Mouse (Mus musculus) midbrain, embryonic 13.5 days (tissue): ENCODE measurements around the gene Antxr2. TPM values are rescaled to one million over a fixed set of nuclear protein-coding genes. Genes with fewer than 3 reads are reported as not detected.

ENCODE experiments used
- ATAC-seq: fragments of 200-750 bp; cut with Nextera tagmentation; 2 replicates; pipeline ENCODE4 v1.8.0; 2017; ENCODE audit warnings: mild to moderate bottlenecking, moderate TSS enrichment, moderate library complexity
- H3K27ac ChIP-seq: fragments of 300-500 bp; sonication (generic); 2 replicates; pipeline ENCODE4 v1.5.1; 2015; ENCODE audit warnings: inconsistent platforms, mild to moderate bottlenecking, moderate library complexity
- H3K27me3 ChIP-seq: fragments of 300-500 bp; sonication (generic); 2 replicates; pipeline ENCODE4 v1.6.1; 2015; ENCODE audit warnings: mild to moderate bottlenecking, inconsistent platforms
- H3K36me3 ChIP-seq: fragments of 300-500 bp; sonication (generic); 2 replicates; pipeline ENCODE4 v1.6.1; 2015; ENCODE audit warnings: mild to moderate bottlenecking, inconsistent platforms
- H3K4me1 ChIP-seq: fragments of 300-500 bp; sonication (generic); replicated peaks from 2 replicates; pipeline ENCODE4 v1.6.1; 2015; ENCODE audit warnings: inconsistent platforms
- H3K4me2 ChIP-seq: fragments of 300-500 bp; sonication (generic); replicated peaks from 2 replicates; pipeline ENCODE4 v1.6.1; 2015; ENCODE audit warnings: moderate library complexity, mild to moderate bottlenecking, inconsistent platforms
- H3K4me3 ChIP-seq: fragments of 300-500 bp; sonication (generic); replicated peaks from 2 replicates; pipeline ENCODE4 v1.5.1; 2015; ENCODE audit warnings: mild to moderate bottlenecking, inconsistent platforms
- H3K9ac ChIP-seq: fragments of 300-500 bp; sonication (generic); replicated peaks from 2 replicates; pipeline ENCODE4 v1.6.1; 2015; ENCODE audit warnings: mild to moderate bottlenecking, inconsistent platforms
- H3K9me3 ChIP-seq: fragments of 300-500 bp; sonication (generic); 2 replicates; pipeline ENCODE4 v1.6.1; 2016; ENCODE audit warnings: mild to moderate bottlenecking, inconsistent platforms
- WGBS: fragments of 180-500 bp; shearing (Covaris S2); methylation state at CpG from one replicate; pipeline ENCODE4 v1.1.7; 2015; 5-methylcytosine and 5-hydroxymethylcytosine counted together
- polyA plus RNA-seq: library from polyadenylated mRNA; unstranded; fragments of >200 nt; fragmentation: Nextera tagmentation; extraction: Ambion mirVana; gene quantifications from 2 replicates; pipeline ENCODE4 v1.2.1, GENCODE M21; 2015

Antxr2 gene
- polyA plus RNA-seq, 1 experiment from 2014 or later, result 4.5 TPM

GRCm38 (mm10) chr5:97953241-97953920, 77.5 kb downstream of the Antxr2 start:
- no peak for ATAC-seq
- Histone ChIP-seq H3K27ac (no peak overlapping the region), H3K4me3 (no peak overlapping the region)

GRCm38 (mm10) chr5:97947261-97947660, 83.6 kb downstream of the Antxr2 start:
- Histone ChIP-seq H3K4me2 (no peak overlapping the region), H3K36me3 (peaks cover 3% of the 10 kb centered on the region; the same call in 1 of the 2 replicates), H3K4me3 (no peak overlapping the region), H3K27ac (no peak overlapping the region), H3K4me1 (no peaks in the 10 kb centered on the region), H3K9me3 (no peaks in the 10 kb centered on the region), H3K27me3 (no peaks in the 10 kb centered on the region), H3K9ac (no peak overlapping the region)
- 82% methylated on average over 3 of the region's 3 CpGs for WGBS
- no peak for ATAC-seq

More at GRCm38 (mm10) chr5:97953241-97953920, 77.5 kb downstream of the Antxr2 start:
- H3K9me3 ChIP-seq, result no peaks in the 10 kb centered on the region
- H3K36me3 ChIP-seq, result no peaks in the 10 kb centered on the region
- 84% methylated on average over 11 of the region's 11 CpGs for WGBS
- H3K9ac ChIP-seq, result no peak overlapping the region
- H3K4me1 ChIP-seq, result no peaks in the 10 kb centered on the region
- H3K27me3 ChIP-seq, result no peaks in the 10 kb centered on the region
- H3K4me2 ChIP-seq, result no peak overlapping the region

GRCm38 (mm10) chr5:97946236-97946635, 84.6 kb downstream of the Antxr2 start:
- Histone ChIP-seq H3K27me3 (no peaks in the 10 kb centered on the region), H3K4me1 (no peaks in the 10 kb centered on the region), H3K4me2 (no peak overlapping the region), H3K9ac (no peak overlapping the region), H3K9me3 (no peaks in the 10 kb centered on the region), H3K27ac (no peak overlapping the region), H3K36me3 (peaks cover 3% of the 10 kb centered on the region; the same call in 1 of the 2 replicates), H3K4me3 (no peak overlapping the region)
- no peak for ATAC-seq
- WGBS, result 93% methylated on average over 4 of the region's 4 CpGs

- 0 out of 2 replicates have a peak, but pooled peaks cover 3% of the 10 kb centered on the region for H3K27me3 ChIP-seq
- no peaks in the 10 kb centered on the region for H3K36me3 ChIP-seq
- no peaks in the 10 kb centered on the region for H3K9me3 ChIP-seq
- H3K4me1 ChIP-seq, result peaks cover 10% of the 10 kb centered on the region
- H3K4me2 ChIP-seq, result peak overlapping the region; percentile 89
- peak; percentile 96 for ATAC-seq
- H3K27ac ChIP-seq, result peak overlapping the region; percentile 53; the same call in 1 of the 2 replicates
- 2% methylated on average over 56 of the region's 56 CpGs for WGBS
- peak overlapping the region; percentile 67 for H3K9ac ChIP-seq
- H3K4me3 ChIP-seq, result peak overlapping the region; percentile 55
Observed at GRCm38 (mm10) chr5:97935140-97936129, 95.4 kb downstream of the Antxr2 start.

- Histone ChIP-seq H3K9ac (no peak overlapping the region), H3K4me1 (no peaks in the 10 kb centered on the region), H3K4me3 (no peak overlapping the region), H3K36me3 (no peaks in the 10 kb centered on the region), H3K27ac (no peak overlapping the region), H3K9me3 (no peaks in the 10 kb centered on the region), H3K27me3 (no peaks in the 10 kb centered on the region), H3K4me2 (no peak overlapping the region)
- 78% methylated on average over 11 of the region's 11 CpGs for WGBS
- no peak for ATAC-seq
Observed at GRCm38 (mm10) chr5:97917654-97918053, 113.2 kb downstream of the Antxr2 start.

GRCm38 (mm10) chr5:97914890-97915289, 116.0 kb downstream of the Antxr2 start:
- WGBS, result 21% methylated on average over 2 of the region's 2 CpGs
- Histone ChIP-seq H3K4me2 (no peak overlapping the region), H3K36me3 (no peaks in the 10 kb centered on the region), H3K9me3 (no peaks in the 10 kb centered on the region), H3K27me3 (no peaks in the 10 kb centered on the region), H3K4me1 (no peaks in the 10 kb centered on the region), H3K27ac (no peak overlapping the region), H3K4me3 (no peak overlapping the region), H3K9ac (no peak overlapping the region)
- ATAC-seq, result peak; percentile 79; the same call in 1 of the 2 replicates

- H3K9me3 ChIP-seq, result no peaks in the 10 kb centered on the region
- no peak overlapping the region for H3K4me3 ChIP-seq
- no peak overlapping the region for H3K4me2 ChIP-seq
- H3K36me3 ChIP-seq, result no peaks in the 10 kb centered on the region
- H3K27me3 ChIP-seq, result no peaks in the 10 kb centered on the region
- no peaks in the 10 kb centered on the region for H3K4me1 ChIP-seq
- 95% methylated on average over 6 of the region's 6 CpGs for WGBS
- H3K9ac ChIP-seq, result no peak overlapping the region
- no peak overlapping the region for H3K27ac ChIP-seq
- ATAC-seq, result no peak
Observed at GRCm38 (mm10) chr5:97913901-97914300, 116.9 kb downstream of the Antxr2 start.

- Histone ChIP-seq H3K9me3 (no peaks in the 10 kb centered on the region), H3K27ac (no peak overlapping the region), H3K4me3 (no peak overlapping the region), H3K36me3 (no peaks in the 10 kb centered on the region), H3K27me3 (no peaks in the 10 kb centered on the region), H3K9ac (no peak overlapping the region), H3K4me1 (no peaks in the 10 kb centered on the region), H3K4me2 (no peak overlapping the region)
- ATAC-seq, result no peak
- WGBS, result 85% methylated on average over 6 of the region's 6 CpGs
Observed at GRCm38 (mm10) chr5:97907482-97907881, 123.4 kb downstream of the Antxr2 start.

- no peaks in the 10 kb centered on the region for H3K27me3 ChIP-seq
- no peak overlapping the region for H3K27ac ChIP-seq
- H3K4me3 ChIP-seq, result no peak overlapping the region
- ATAC-seq, result no peak
- no peak overlapping the region for H3K4me2 ChIP-seq
- H3K9me3 ChIP-seq, result no peaks in the 10 kb centered on the region
- H3K4me1 ChIP-seq, result no peaks in the 10 kb centered on the region
- no peaks in the 10 kb centered on the region for H3K36me3 ChIP-seq
- 91% methylated on average over 13 of the region's 13 CpGs for WGBS
- no peak overlapping the region for H3K9ac ChIP-seq
Observed at GRCm38 (mm10) chr5:97906537-97907266, 124.1 kb downstream of the Antxr2 start.

GRCm38 (mm10) chr5:97905856-97906255, 125.0 kb downstream of the Antxr2 start:
- H3K27ac ChIP-seq, result no peak overlapping the region
- no peak overlapping the region for H3K4me3 ChIP-seq
- H3K9me3 ChIP-seq, result no peaks in the 10 kb centered on the region
- H3K27me3 ChIP-seq, result no peaks in the 10 kb centered on the region
- H3K36me3 ChIP-seq, result no peaks in the 10 kb centered on the region
- H3K9ac ChIP-seq, result no peak overlapping the region
- H3K4me2 ChIP-seq, result no peak overlapping the region
- ATAC-seq, result no peak
- WGBS, result 84% methylated on average over 3 of the region's 3 CpGs
- no peaks in the 10 kb centered on the region for H3K4me1 ChIP-seq

GRCm38 (mm10) chr5:97901096-97901495, 129.7 kb downstream of the Antxr2 start:
- WGBS, result 90% methylated on average over 7 of the region's 7 CpGs

More at GRCm38 (mm10) chr5:97901096-97901495, 129.7 kb downstream of the Antxr2 start:
- Histone ChIP-seq H3K4me2 (no peak overlapping the region), H3K4me3 (no peak overlapping the region), H3K9ac (no peak overlapping the region), H3K4me1 (no peaks in the 10 kb centered on the region), H3K27me3 (no peaks in the 10 kb centered on the region), H3K36me3 (no peaks in the 10 kb centered on the region), H3K9me3 (no peaks in the 10 kb centered on the region), H3K27ac (no peak overlapping the region)
- no peak for ATAC-seq
